Mouse (Mus musculus): ENCODE results near the gene Rora.

The Rora gene

GRCm38 (mm10) chr9:69140144-69140543, 486.6 kb downstream of the Rora start:
- Histone ChIP-seq H3K4me3 (replicated peaks; ENCODE audit: low read length) (no peak overlapping the region), H3K9me3 (ENCODE audit: low read length) (no peaks in the 10 kb centered on the region), H3K27me3 (ENCODE audit: insufficient read depth, low read length) (0 out of 2 replicates have a peak, but pooled peaks cover 3% of the 10 kb centered on the region), H3K4me1 (replicated peaks; ENCODE audit: low read depth, low read length) (no peaks in the 10 kb centered on the region), H3K36me3 (ENCODE audit: insufficient read depth, low read length) (no peaks in the 10 kb centered on the region)
- TF ChIP-seq CTCF (conservative IDR thresholded peaks at IDR 0.05; ENCODE audit: low read length) (no peak), POU5F1 (IDR thresholded peaks at IDR 0.05; ENCODE audit: borderline replicate concordance, low read length) (no peak), NANOG (IDR thresholded peaks at IDR 0.05; ENCODE audit: borderline replicate concordance, low read length) (no peak)

DNA sequence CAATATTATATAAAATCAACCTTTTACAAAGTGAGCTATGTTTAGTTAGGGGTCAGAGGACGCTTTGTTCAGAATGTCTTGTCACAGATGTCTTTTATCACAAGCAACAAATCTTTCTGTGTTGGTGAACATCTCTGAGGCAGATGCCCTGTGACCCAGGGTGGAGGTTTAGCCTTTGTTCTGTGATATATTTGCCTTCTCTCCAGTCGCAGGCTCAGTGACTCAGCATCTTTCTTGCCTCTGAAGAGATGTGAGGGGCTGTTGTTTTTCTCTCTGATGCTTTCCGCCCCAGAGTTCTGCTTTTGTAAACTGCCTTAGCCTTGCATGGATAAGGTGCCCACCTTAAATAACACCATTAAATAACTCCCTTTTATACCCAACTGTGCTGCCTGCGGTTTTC, 488.3 kb downstream of the Rora start:
- no peak for TF ChIP-seq CTCF (conservative IDR thresholded peaks at IDR 0.05; ENCODE audit: low read length)

GRCm38 (mm10) chr9:69146937-69147336, 493.4 kb downstream of the Rora start:
- TF ChIP-seq POU5F1 (IDR thresholded peaks at IDR 0.05; ENCODE audit: borderline replicate concordance, low read length) (no peak), CTCF (conservative IDR thresholded peaks at IDR 0.05; ENCODE audit: low read length) (peak; percentile 74)
- no peaks in the 10 kb centered on the region for H3K36me3 ChIP-seq (ENCODE audit: insufficient read depth, low read length)
- no peaks in the 10 kb centered on the region for H3K9me3 ChIP-seq (ENCODE audit: low read length)
- no peak overlapping the region for H3K4me3 ChIP-seq (replicated peaks; ENCODE audit: low read length)
- no peaks in the 10 kb centered on the region for H3K27me3 ChIP-seq (ENCODE audit: insufficient read depth, low read length)
- H3K4me1 ChIP-seq (replicated peaks; ENCODE audit: low read depth, low read length) = peaks cover 11% of the 10 kb centered on the region; the same call in 1 of the 2 replicates

More for the DNA sequence above, 488.3 kb downstream of the Rora start:
- no peaks in the 10 kb centered on the region for H3K36me3 ChIP-seq (ENCODE audit: insufficient read depth, low read length)
- H3K4me3 ChIP-seq (replicated peaks; ENCODE audit: low read length) = no peak overlapping the region
- no peaks in the 10 kb centered on the region for H3K4me1 ChIP-seq (replicated peaks; ENCODE audit: low read depth, low read length)
- H3K9me3 ChIP-seq (ENCODE audit: low read length) = no peaks in the 10 kb centered on the region
- no peaks in the 10 kb centered on the region for H3K27me3 ChIP-seq (ENCODE audit: insufficient read depth, low read length)

- Histone ChIP-seq H3K36me3 (ENCODE audit: insufficient read depth, low read length) (no peaks in the 10 kb centered on the region), H3K27me3 (ENCODE audit: insufficient read depth, low read length) (no peaks in the 10 kb centered on the region), H3K4me1 (replicated peaks; ENCODE audit: low read depth, low read length) (peaks cover 11% of the 10 kb centered on the region; the same call in 1 of the 2 replicates), H3K4me3 (replicated peaks; ENCODE audit: low read length) (no peak overlapping the region), H3K9me3 (ENCODE audit: low read length) (no peaks in the 10 kb centered on the region)
- TF ChIP-seq NANOG (IDR thresholded peaks at IDR 0.05; ENCODE audit: borderline replicate concordance, low read length) = no peak
- no peak for TF ChIP-seq POU5F1 (IDR thresholded peaks at IDR 0.05; ENCODE audit: borderline replicate concordance, low read length)
- no peak for TF ChIP-seq CTCF (conservative IDR thresholded peaks at IDR 0.05; ENCODE audit: low read length)
Measured at GRCm38 (mm10) chr9:69150224-69150623, 496.6 kb downstream of the Rora start.

DNA sequence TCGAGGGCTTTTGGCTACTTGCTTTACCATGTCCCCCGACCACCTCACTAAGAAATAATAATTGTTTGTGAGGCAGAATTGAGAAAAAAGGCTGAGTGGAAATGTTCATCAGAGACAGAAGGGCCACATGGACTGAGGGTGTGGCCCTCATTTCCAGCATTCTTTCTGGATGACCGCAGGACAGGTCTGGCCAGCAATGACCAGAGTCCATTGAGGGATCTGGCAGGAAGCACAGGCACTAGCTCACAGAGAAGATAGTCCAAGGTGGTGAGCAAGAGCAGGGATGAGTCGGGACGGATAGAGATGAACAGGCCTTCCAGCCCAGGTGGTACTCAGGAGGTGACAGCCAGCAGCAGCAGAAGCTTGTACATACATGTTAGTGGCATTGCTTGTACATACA, 501.1 kb downstream of the Rora start:
- Histone ChIP-seq H3K4me3 (replicated peaks; ENCODE audit: low read length) (no peak overlapping the region), H3K27me3 (ENCODE audit: insufficient read depth, low read length) (no peaks in the 10 kb centered on the region), H3K36me3 (ENCODE audit: insufficient read depth, low read length) (no peaks in the 10 kb centered on the region), H3K9me3 (ENCODE audit: low read length) (no peaks in the 10 kb centered on the region; the same call in 1 of the 2 replicates), H3K4me1 (replicated peaks; ENCODE audit: low read depth, low read length) (peaks cover 11% of the 10 kb centered on the region; the same call in 1 of the 2 replicates)
- TF ChIP-seq NANOG (IDR thresholded peaks at IDR 0.05; ENCODE audit: borderline replicate concordance, low read length) = no peak
- no peak for TF ChIP-seq POU5F1 (IDR thresholded peaks at IDR 0.05; ENCODE audit: borderline replicate concordance, low read length)

DNA sequence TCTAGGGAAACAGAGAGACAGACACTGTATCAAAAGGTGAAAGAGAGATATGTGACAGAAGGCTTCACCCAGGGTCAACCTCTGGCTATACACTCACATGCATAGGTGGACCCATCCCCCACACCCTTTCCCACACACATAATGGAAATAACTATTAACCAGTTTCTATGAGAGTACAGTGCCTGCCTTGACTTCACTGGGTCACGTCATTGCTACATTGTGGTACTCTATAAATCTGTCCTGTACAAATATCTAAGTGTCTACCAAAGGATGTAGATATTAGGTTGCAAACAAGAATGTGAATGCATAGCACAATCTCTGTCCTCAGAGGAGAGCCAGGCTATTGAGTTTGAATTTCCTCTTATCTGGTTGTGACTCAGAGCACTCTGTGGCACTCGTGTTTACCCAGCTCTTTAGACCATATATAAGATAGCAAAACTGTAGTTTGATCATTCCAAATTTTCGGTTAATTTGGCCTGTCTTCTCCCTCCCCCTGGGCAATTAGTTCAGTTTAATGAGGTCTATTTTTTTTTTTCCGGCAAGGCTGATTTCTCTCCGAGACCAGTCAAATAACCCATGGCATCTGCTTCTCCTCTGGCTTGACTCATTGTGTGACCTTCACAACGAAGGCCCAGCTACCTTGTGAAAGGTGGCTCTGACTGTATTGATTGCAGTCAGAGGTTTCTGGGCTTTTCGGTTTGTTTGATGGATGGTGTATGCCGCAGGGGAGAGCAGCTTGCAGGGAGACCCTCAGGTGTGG, 502.4 kb downstream of the Rora start:
- Histone ChIP-seq H3K27me3 (ENCODE audit: insufficient read depth, low read length) (no peaks in the 10 kb centered on the region), H3K9me3 (ENCODE audit: low read length) (peaks cover 10% of the 10 kb centered on the region), H3K4me3 (replicated peaks; ENCODE audit: low read length) (no peak overlapping the region), H3K4me1 (replicated peaks; ENCODE audit: low read depth, low read length) (0 out of 2 replicates have a peak, but pooled peaks cover 5% of the 10 kb centered on the region), H3K36me3 (ENCODE audit: insufficient read depth, low read length) (peaks cover 5% of the 10 kb centered on the region; the same call in 1 of the 2 replicates)
- TF ChIP-seq NANOG (IDR thresholded peaks at IDR 0.05; ENCODE audit: borderline replicate concordance, low read length) (no peak), POU5F1 (IDR thresholded peaks at IDR 0.05; ENCODE audit: borderline replicate concordance, low read length) (no peak), CTCF (conservative IDR thresholded peaks at IDR 0.05; ENCODE audit: low read length) (no peak)

- no peaks in the 10 kb centered on the region for H3K27me3 ChIP-seq (ENCODE audit: insufficient read depth, low read length)
- H3K4me1 ChIP-seq (replicated peaks; ENCODE audit: low read depth, low read length) = no peaks in the 10 kb centered on the region
- TF ChIP-seq CTCF (conservative IDR thresholded peaks at IDR 0.05; ENCODE audit: low read length) (peak; percentile 55), POU5F1 (IDR thresholded peaks at IDR 0.05; ENCODE audit: borderline replicate concordance, low read length) (no peak)
- H3K4me3 ChIP-seq (replicated peaks; ENCODE audit: low read length) = 0 out of 2 replicates have a peak overlapping the region, but pooled peaks have one; percentile 5
- peaks cover 12% of the 10 kb centered on the region for H3K9me3 ChIP-seq (ENCODE audit: low read length)
- H3K36me3 ChIP-seq (ENCODE audit: insufficient read depth, low read length) = peaks cover 5% of the 10 kb centered on the region; the same call in 1 of the 2 replicates
Measured at GRCm38 (mm10) chr9:69160818-69161217, 507.2 kb downstream of the Rora start.

DNA sequence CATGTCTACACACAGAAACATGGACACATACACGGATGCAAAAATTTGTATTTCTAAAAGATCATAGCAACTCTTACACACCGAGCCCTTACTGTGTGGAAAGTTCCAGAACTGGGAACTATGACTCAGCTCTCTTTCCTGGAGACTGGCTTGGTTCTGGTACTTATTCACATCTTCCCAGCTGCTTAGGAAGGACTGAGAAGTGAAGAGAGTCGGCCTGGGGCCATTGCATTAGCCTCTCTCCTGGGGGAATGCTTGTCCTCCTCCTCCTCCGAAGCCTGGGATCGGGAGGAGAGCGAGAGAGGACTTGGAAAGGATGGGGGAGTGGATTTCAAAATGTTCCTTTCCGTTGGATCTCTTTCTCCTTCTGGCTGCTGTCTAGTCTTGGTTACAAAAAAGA, 511.1 kb downstream of the Rora start:
- TF ChIP-seq NANOG (IDR thresholded peaks at IDR 0.05; ENCODE audit: borderline replicate concordance, low read length) (no peak), POU5F1 (IDR thresholded peaks at IDR 0.05; ENCODE audit: borderline replicate concordance, low read length) (no peak), CTCF (conservative IDR thresholded peaks at IDR 0.05; ENCODE audit: low read length) (no peak)
- Histone ChIP-seq H3K4me1 (replicated peaks; ENCODE audit: low read depth, low read length) (no peaks in the 10 kb centered on the region), H3K4me3 (replicated peaks; ENCODE audit: low read length) (no peak overlapping the region), H3K36me3 (ENCODE audit: insufficient read depth, low read length) (peaks cover 5% of the 10 kb centered on the region; the same call in 1 of the 2 replicates), H3K27me3 (ENCODE audit: insufficient read depth, low read length) (no peaks in the 10 kb centered on the region), H3K9me3 (ENCODE audit: low read length) (peaks cover 20% of the 10 kb centered on the region)

Measured in E14TG2a.4 (cell line).